Mouse (Mus musculus) cerebellum, adult (tissue): Measurements from ENCODE around the gene Clmp.

Source experiments
- ATAC-seq: cut with Nextera tagmentation; 2 replicates; pipeline ENCODE4 v1.9.2; 2017; ENCODE audit warnings: mild to moderate bottlenecking, moderate library complexity, mixed read lengths; ENCODE audit not compliant: insufficient number of reproducible peaks, low FRiP score, low TSS enrichment

Gene Clmp

GRCm38 (mm10) chr9:40834569-40834968 lies 148.8 kb downstream of the Clmp start:
- ATAC-seq: no peak; the same call in 1 of the 2 replicates
